Mouse (Mus musculus): Measurements from ENCODE around the gene Osbpl6.

- TF ChIP-seq CTCF (IDR thresholded peaks at IDR 0.05; ENCODE audit: low read depth) = no peak
- TF ChIP-seq EP300 (IDR thresholded peaks at IDR 0.05; ENCODE audit: low read depth) = no peak
Observed at GRCm38 (mm10) chr2:76521585-76521984, 115.3 kb downstream of the Osbpl6 start.
